Mouse (Mus musculus) midbrain, embryonic 10.5 days (tissue): ENCODE measurements around the gene Iffo1. TPM values are rescaled to one million over a fixed set of nuclear protein-coding genes. Genes with fewer than 3 reads are reported as not detected.

Source experiments
- DNase-seq: peaks from one replicate; pipeline ENCODE4 v3.0.0-alpha.2; 2017; ENCODE audit warnings: low spot score
- H3K27ac ChIP-seq: fragments of 300-500 bp; sonication (generic); replicated peaks from 2 replicates; pipeline ENCODE4 v1.5.1; 2016; ENCODE audit warnings: mild to moderate bottlenecking
- H3K27me3 ChIP-seq: fragments of 300-500 bp; sonication (generic); 2 replicates; pipeline ENCODE4 v1.6.1; 2016; ENCODE audit warnings: low read depth, mild to moderate bottlenecking; ENCODE audit not compliant: poor library complexity, severe bottlenecking
- H3K36me3 ChIP-seq: fragments of 300-500 bp; sonication (generic); 2 replicates; pipeline ENCODE4 v1.6.1; 2016; ENCODE audit warnings: mild to moderate bottlenecking, moderate library complexity
- H3K4me1 ChIP-seq: fragments of 300-500 bp; sonication (generic); 2 replicates; pipeline ENCODE4 v1.6.1; 2016
- H3K4me3 ChIP-seq: fragments of 300-500 bp; sonication (generic); 2 replicates; pipeline ENCODE4 v1.5.1; 2016; ENCODE audit warnings: mild to moderate bottlenecking, moderate library complexity
- H3K9me3 ChIP-seq: fragments of 300-500 bp; sonication (generic); replicated peaks from 2 replicates; pipeline ENCODE4 v1.6.1; 2016; ENCODE audit warnings: mild to moderate bottlenecking
- WGBS: fragments of 180-500 bp; shearing (Covaris S2); methylation state at CpG from one replicate; pipeline ENCODE4 v1.1.7; 2016; 5-methylcytosine and 5-hydroxymethylcytosine counted together
- polyA plus RNA-seq: library from polyadenylated mRNA; unstranded; fragments of >200 nt; fragmentation: Nextera tagmentation; extraction: Ambion mirVana; gene quantifications from 2 replicates; pipeline ENCODE4 v1.2.1, GENCODE M21; 2016

Gene Iffo1
- polyA plus RNA-seq, 1 experiment from 2014 or later, result 12.7 TPM

- Histone ChIP-seq H3K4me1 (no peaks in the 10 kb centered on the region), H3K4me3 (no peak overlapping the region), H3K36me3 (peaks cover 100% of the 10 kb centered on the region), H3K9me3 (0 out of 2 replicates have a peak, but pooled peaks cover 8% of the 10 kb centered on the region), H3K27ac (no peak overlapping the region), H3K27me3 (no peaks in the 10 kb centered on the region)
- 94% methylated on average over 7 of the region's 7 CpGs for WGBS
- peak; percentile 50 for DNase-seq
Measured at GRCm38 (mm10) chr6:125110927-125111326, 34.1 kb upstream of the Iffo1 start.

GRCm38 (mm10) chr6:125112553-125112952 is 32.5 kb upstream of the Iffo1 start:
- no peaks in the 10 kb centered on the region for H3K9me3 ChIP-seq
- peaks cover 100% of the 10 kb centered on the region for H3K36me3 ChIP-seq
- H3K27me3 ChIP-seq, result no peaks in the 10 kb centered on the region
- WGBS, result 96% methylated on average over 11 of the region's 11 CpGs
- no peak for DNase-seq
- H3K4me1 ChIP-seq, result no peaks in the 10 kb centered on the region
- H3K27ac ChIP-seq, result no peak overlapping the region
- H3K4me3 ChIP-seq, result no peak overlapping the region

GRCm38 (mm10) chr6:125119387-125119786 is 25.7 kb upstream of the Iffo1 start:
- peaks cover 100% of the 10 kb centered on the region for H3K36me3 ChIP-seq
- no peak for DNase-seq
- H3K4me3 ChIP-seq, result no peak overlapping the region
- 98% methylated on average over 8 of the region's 8 CpGs for WGBS
- no peaks in the 10 kb centered on the region for H3K4me1 ChIP-seq
- no peaks in the 10 kb centered on the region for H3K9me3 ChIP-seq
- no peaks in the 10 kb centered on the region for H3K27me3 ChIP-seq
- no peak overlapping the region for H3K27ac ChIP-seq

GRCm38 (mm10) chr6:125128724-125129123 is 16.3 kb upstream of the Iffo1 start:
- 94% methylated on average over 12 of the region's 12 CpGs for WGBS
- DNase-seq, result no peak

GRCm38 (mm10) chr6:125129710-125130402 is 15.2 kb upstream of the Iffo1 start:
- H3K36me3 ChIP-seq, result peaks cover 78% of the 10 kb centered on the region
- H3K27ac ChIP-seq, result no peak overlapping the region
- no peak overlapping the region for H3K4me3 ChIP-seq
- no peaks in the 10 kb centered on the region for H3K27me3 ChIP-seq
- H3K4me1 ChIP-seq, result peaks cover 22% of the 10 kb centered on the region
- DNase-seq, result no peak
- WGBS, result 93% methylated on average over 20 of the region's 20 CpGs
- no peaks in the 10 kb centered on the region for H3K9me3 ChIP-seq

More at GRCm38 (mm10) chr6:125128724-125129123, 16.3 kb upstream of the Iffo1 start:
- Histone ChIP-seq H3K9me3 (no peaks in the 10 kb centered on the region), H3K27me3 (no peaks in the 10 kb centered on the region), H3K36me3 (peaks cover 78% of the 10 kb centered on the region), H3K4me3 (no peak overlapping the region), H3K27ac (no peak overlapping the region), H3K4me1 (peaks cover 22% of the 10 kb centered on the region)

- peak; percentile 96 for DNase-seq
- H3K27ac ChIP-seq, result peak within 1 kb of the TSS; percentile 91
- peaks cover 78% of the 10 kb centered on the region for H3K36me3 ChIP-seq
- no peaks in the 10 kb centered on the region for H3K27me3 ChIP-seq
- H3K4me3 ChIP-seq, result peak within 1 kb of the TSS; percentile 94
- peaks cover 22% of the 10 kb centered on the region for H3K4me1 ChIP-seq
- no peaks in the 10 kb centered on the region for H3K9me3 ChIP-seq
- under 1% methylated on average over 66 of the region's 66 CpGs for WGBS
Measured at GRCm38 (mm10) chr6:125131302-125132156, 13.5 kb upstream of the Iffo1 start, which contains the start of gene Nop2. Gene Nop2 (plus strand): TSS chr6:125131909.

- DNase-seq, result no peak
- H3K27me3 ChIP-seq, result no peaks in the 10 kb centered on the region
- H3K36me3 ChIP-seq, result peaks cover 78% of the 10 kb centered on the region
- peaks cover 22% of the 10 kb centered on the region for H3K4me1 ChIP-seq
- H3K4me3 ChIP-seq, result peak overlapping the region; percentile 94
- peak overlapping the region; percentile 91 for H3K27ac ChIP-seq
- WGBS, result 13% methylated on average over 11 of the region's 11 CpGs
- no peaks in the 10 kb centered on the region for H3K9me3 ChIP-seq
Measured at GRCm38 (mm10) chr6:125132470-125132869, 12.6 kb upstream of the Iffo1 start.

GRCm38 (mm10) chr6:125137002-125137671 is 7.9 kb upstream of the Iffo1 start:
- peaks cover 92% of the 10 kb centered on the region for H3K36me3 ChIP-seq
- H3K4me1 ChIP-seq, result peaks cover 15% of the 10 kb centered on the region
- DNase-seq, result peak; percentile 44
- H3K4me3 ChIP-seq, result no peak overlapping the region
- no peaks in the 10 kb centered on the region for H3K9me3 ChIP-seq
- 92% methylated on average over 19 of the region's 19 CpGs for WGBS
- H3K27ac ChIP-seq, result no peak overlapping the region
- H3K27me3 ChIP-seq, result no peaks in the 10 kb centered on the region

GRCm38 (mm10) chr6:125139747-125140146 is 5.3 kb upstream of the Iffo1 start:
- H3K4me3 ChIP-seq, result no peak overlapping the region
- H3K36me3 ChIP-seq, result peaks cover 99% of the 10 kb centered on the region
- no peaks in the 10 kb centered on the region for H3K9me3 ChIP-seq
- peaks cover 11% of the 10 kb centered on the region for H3K4me1 ChIP-seq
- H3K27me3 ChIP-seq, result no peaks in the 10 kb centered on the region
- 94% methylated on average over 7 of the region's 7 CpGs for WGBS
- no peak overlapping the region for H3K27ac ChIP-seq
- no peak for DNase-seq

GRCm38 (mm10) chr6:125142436-125142835 is 2.6 kb upstream of the Iffo1 start:
- WGBS, result 94% methylated on average over 8 of the region's 8 CpGs
- Histone ChIP-seq H3K4me3 (no peak overlapping the region), H3K27ac (no peak overlapping the region), H3K9me3 (no peaks in the 10 kb centered on the region), H3K4me1 (peaks cover 36% of the 10 kb centered on the region), H3K27me3 (no peaks in the 10 kb centered on the region), H3K36me3 (peaks cover 72% of the 10 kb centered on the region)
- no peak for DNase-seq

GRCm38 (mm10) chr6:125143128-125143527 is 1.9 kb upstream of the Iffo1 start:
- no peak overlapping the region for H3K27ac ChIP-seq
- DNase-seq, result no peak
- no peaks in the 10 kb centered on the region for H3K9me3 ChIP-seq
- H3K4me1 ChIP-seq, result peaks cover 43% of the 10 kb centered on the region
- H3K27me3 ChIP-seq, result no peaks in the 10 kb centered on the region
- 80% methylated on average over 3 of the region's 3 CpGs for WGBS
- peaks cover 68% of the 10 kb centered on the region for H3K36me3 ChIP-seq
- no peak overlapping the region for H3K4me3 ChIP-seq

- DNase-seq, result no peak
- Histone ChIP-seq H3K27me3 (no peaks in the 10 kb centered on the region), H3K4me1 (peaks cover 51% of the 10 kb centered on the region), H3K27ac (peak overlapping the region; percentile 95; the same call in 1 of the 2 replicates), H3K9me3 (no peaks in the 10 kb centered on the region), H3K36me3 (peaks cover 68% of the 10 kb centered on the region), H3K4me3 (peak overlapping the region; percentile 84)
- 84% methylated on average over 9 of the region's 9 CpGs for WGBS
Measured at GRCm38 (mm10) chr6:125143904-125144303, 1.1 kb upstream of the Iffo1 start.
